Mouse (Mus musculus) G1E (cell line): ENCODE measurements around the gene Nme7. TPM values are rescaled to one million over a fixed set of nuclear protein-coding genes. Genes with fewer than 3 reads are reported as not detected.

ENCODE experiments used
- ATAC-seq: 2 replicates; pipeline ENCODE4 v1.8.0; 2016; ENCODE audit warnings: mild to moderate bottlenecking; ENCODE audit not compliant: insufficient number of reproducible peaks, poor library complexity, low FRiP score, severe bottlenecking; ENCODE audit errors: extremely low read depth
- DNase-seq: peaks from one replicate; pipeline ENCODE4 v3.0.0; 2012; ENCODE audit warnings: low spot score
- H3K27me3 ChIP-seq: 2 replicates; pipeline ENCODE4 v1.6.1; 2012; ENCODE audit warnings: mild to moderate bottlenecking, low read length, inconsistent platforms; ENCODE audit not compliant: insufficient read depth
- H3K36me3 ChIP-seq: replicated peaks from 2 replicates; pipeline ENCODE3; 2012; ENCODE audit warnings: mild to moderate bottlenecking, inconsistent platforms
- H3K4me1 ChIP-seq: 2 replicates; pipeline ENCODE4 v1.6.1; 2012; ENCODE audit warnings: low read depth, low read length, inconsistent platforms, mixed read lengths; ENCODE audit not compliant: insufficient read depth
- H3K4me3 ChIP-seq: 2 replicates; pipeline ENCODE4 v1.5.1; 2012; ENCODE audit warnings: low read depth, mild to moderate bottlenecking, inconsistent platforms, low read length, moderate library complexity, mixed read lengths
- H3K9me3 ChIP-seq: replicated peaks from 2 replicates; pipeline ENCODE4 v1.6.1; 2012; ENCODE audit warnings: inconsistent platforms
- CTCF ChIP-seq: IDR thresholded peaks from 2 replicates; pipeline ENCODE4 v1.5.1; 2012; ENCODE audit warnings: low read depth, low read length, inconsistent platforms, mixed read lengths
- GATA1 ChIP-seq: IDR thresholded peaks from 2 replicates; pipeline ENCODE4 v1.6.1; 2012; ENCODE audit warnings: borderline replicate concordance, low read length, inconsistent platforms, mixed read lengths
- GATA2 ChIP-seq: IDR thresholded peaks from 2 replicates; pipeline ENCODE4 v1.6.1; 2012; ENCODE audit warnings: low read depth, low read length, inconsistent platforms, borderline replicate concordance
- POLR2AphosphoS5 ChIP-seq: IDR thresholded peaks from 2 replicates; pipeline ENCODE4 v1.6.1; 2012; ENCODE audit warnings: low read depth, low read length, inconsistent platforms; ENCODE audit not compliant: insufficient replicate concordance
- TAL1 ChIP-seq: conservative IDR thresholded peaks from 2 replicates; pipeline ENCODE4 v1.6.1; 2012; ENCODE audit warnings: low read depth, low read length, inconsistent platforms, mixed read lengths
- polyA plus RNA-seq: library from polyadenylated mRNA; stranded (reverse); fragments of >175 nt; gene quantifications from 2 replicates; pipeline ENCODE4 v1.2.3, GENCODE M21; 2012
- total RNA-seq, 2 experiments: library from RNA; stranded (forward) in 1 of 2; stranded (reverse) in 1 of 2; fragments of 200-1000 nt in 1 of 2; fragments of >200 nt in 1 of 2; fragmentation: Nextera tagmentation in 1 of 2; gene quantifications; 2 replicates each; pipeline ENCODE4 v1.2.3; 2014 to 2017

Nme7 gene
- total and polyA plus RNA-seq, 3 experiments: 2.1 to 80.5 (median 20.4) TPM

- DNase-seq (no peak), ATAC-seq (no peak)
- Histone ChIP-seq H3K4me1 (no peaks in the 10 kb centered on the region), H3K36me3 (peaks cover 41% of the 10 kb centered on the region), H3K9me3 (no peaks in the 10 kb centered on the region), H3K27me3 (no peaks in the 10 kb centered on the region), H3K4me3 (no peak overlapping the region)
- TF ChIP-seq CTCF: 0 out of 2 replicates have a peak, but pooled peaks have one; percentile 21
- TF ChIP-seq GATA2: no peak
- no peak for TF ChIP-seq TAL1
Observed at GRCm38 (mm10) chr1:164342161-164342560, 38.2 kb downstream of the Nme7 start.

- no peaks in the 10 kb centered on the region for H3K4me1 ChIP-seq
Observed at GRCm38 (mm10) chr1:164353443-164353842, 49.5 kb downstream of the Nme7 start.

GRCm38 (mm10) chr1:164357995-164358394 lies 54.1 kb downstream of the Nme7 start:
- no peak overlapping the region for H3K4me3 ChIP-seq
- TF ChIP-seq CTCF (no peak), POLR2AphosphoS5 (no peak), GATA1 (no peak), GATA2 (no peak), TAL1 (no peak)
- ATAC-seq (no peak), DNase-seq (no peak)
- no peaks in the 10 kb centered on the region for H3K27me3 ChIP-seq
- no peaks in the 10 kb centered on the region for H3K9me3 ChIP-seq
- H3K36me3 ChIP-seq: peaks cover 22% of the 10 kb centered on the region
- peaks cover 4% of the 10 kb centered on the region; the same call in 1 of the 2 replicates for H3K4me1 ChIP-seq

More at GRCm38 (mm10) chr1:164353443-164353842, 49.5 kb downstream of the Nme7 start:
- H3K27me3 ChIP-seq: no peaks in the 10 kb centered on the region
- H3K4me3 ChIP-seq: no peak overlapping the region
- no peak for DNase-seq
- no peaks in the 10 kb centered on the region for H3K9me3 ChIP-seq
- H3K36me3 ChIP-seq: peaks cover 17% of the 10 kb centered on the region
- TF ChIP-seq POLR2AphosphoS5 (no peak), GATA1 (no peak), TAL1 (no peak), GATA2 (no peak), CTCF (no peak)
- no peak for ATAC-seq

- Histone ChIP-seq H3K27me3 (no peaks in the 10 kb centered on the region), H3K9me3 (no peaks in the 10 kb centered on the region), H3K4me1 (peaks cover 4% of the 10 kb centered on the region; the same call in 1 of the 2 replicates), H3K36me3 (peaks cover 28% of the 10 kb centered on the region), H3K4me3 (no peak overlapping the region)
- no peak for ATAC-seq
- DNase-seq: no peak
- TF ChIP-seq TAL1 (no peak), GATA1 (no peak), GATA2 (no peak), CTCF (no peak), POLR2AphosphoS5 (no peak)
Observed at GRCm38 (mm10) chr1:164361997-164362396, 58.1 kb downstream of the Nme7 start.

GRCm38 (mm10) chr1:164366156-164367128 lies 62.5 kb downstream of the Nme7 start:
- Histone ChIP-seq H3K36me3 (peaks cover 20% of the 10 kb centered on the region), H3K27me3 (no peaks in the 10 kb centered on the region)

GRCm38 (mm10) chr1:164368152-164368551 lies 64.2 kb downstream of the Nme7 start:
- no peak for TF ChIP-seq TAL1
- no peak for TF ChIP-seq CTCF
- no peak for TF ChIP-seq GATA1
- TF ChIP-seq GATA2: no peak
- TF ChIP-seq POLR2AphosphoS5: no peak
- ATAC-seq: no peak

More at GRCm38 (mm10) chr1:164366156-164367128, 62.5 kb downstream of the Nme7 start:
- no peaks in the 10 kb centered on the region for H3K9me3 ChIP-seq
- DNase-seq (peak; percentile 2), ATAC-seq (peak; percentile 75)
- H3K4me1 ChIP-seq: peaks cover 4% of the 10 kb centered on the region; the same call in 1 of the 2 replicates
- TF ChIP-seq CTCF: 0 out of 2 replicates have a peak, but pooled peaks have one; percentile 40
- no peak for TF ChIP-seq POLR2AphosphoS5
- no peak overlapping the region for H3K4me3 ChIP-seq

More at GRCm38 (mm10) chr1:164368152-164368551, 64.2 kb downstream of the Nme7 start:
- no peak for DNase-seq
- H3K36me3 ChIP-seq: peaks cover 22% of the 10 kb centered on the region
- H3K27me3 ChIP-seq: no peaks in the 10 kb centered on the region
- no peaks in the 10 kb centered on the region for H3K4me1 ChIP-seq
- no peak overlapping the region for H3K4me3 ChIP-seq
- H3K9me3 ChIP-seq: no peaks in the 10 kb centered on the region
